Mouse (Mus musculus) activated CD4-positive, CD25-positive, alpha-beta regulatory T cell, adult 4 months (primary cell): ENCODE results near the gene Srrm3. TPM values are rescaled to one million over a fixed set of nuclear protein-coding genes. Genes with fewer than 3 reads are reported as not detected.

ENCODE experiments used
- ATAC-seq: one replicate; pipeline ENCODE4 v1.8.0; 2017
- polyA plus RNA-seq, 2 experiments: library from polyadenylated mRNA; unstranded; fragments of 100-300 nt; shearing (Covaris generic); gene quantifications; one replicate each; pipeline ENCODE4 v1.2.1; 2017

The Srrm3 gene
- polyA plus RNA-seq, 2 experiments from 2014 or later, result not detected

GRCm38 (mm10) chr5:135824517-135824916 lies 17.8 kb downstream of the Srrm3 start:
- ATAC-seq, result no peak

- no peak for ATAC-seq
Measured at GRCm38 (mm10) chr5:135826225-135826624, 19.5 kb downstream of the Srrm3 start.

GRCm38 (mm10) chr5:135829381-135829780 lies 22.7 kb downstream of the Srrm3 start:
- no peak for ATAC-seq

- ATAC-seq, result no peak
Measured at GRCm38 (mm10) chr5:135832729-135833128, 26.0 kb downstream of the Srrm3 start.

GRCm38 (mm10) chr5:135834769-135835491 lies 28.2 kb downstream of the Srrm3 start:
- peak; percentile 83 for ATAC-seq

- no peak for ATAC-seq
Measured at GRCm38 (mm10) chr5:135835492-135835858, 28.8 kb downstream of the Srrm3 start.

GRCm38 (mm10) chr5:135835981-135836380 lies 29.3 kb downstream of the Srrm3 start:
- no peak for ATAC-seq

- ATAC-seq, result no peak
Measured at GRCm38 (mm10) chr5:135841651-135842050, 35.0 kb downstream of the Srrm3 start.

- ATAC-seq, result no peak
Measured at GRCm38 (mm10) chr5:135843418-135843817, 36.7 kb downstream of the Srrm3 start.

- ATAC-seq, result no peak
Measured at GRCm38 (mm10) chr5:135845676-135846320, 39.1 kb downstream of the Srrm3 start.

- no peak for ATAC-seq
Measured at GRCm38 (mm10) chr5:135847460-135847859, 40.8 kb downstream of the Srrm3 start.

- no peak for ATAC-seq
Measured at GRCm38 (mm10) chr5:135847881-135848280, 41.2 kb downstream of the Srrm3 start.

- ATAC-seq, result no peak
Measured at GRCm38 (mm10) chr5:135851024-135851423, 44.3 kb downstream of the Srrm3 start.

- no peak for ATAC-seq
Measured at GRCm38 (mm10) chr5:135851481-135851880, 44.8 kb downstream of the Srrm3 start.

GRCm38 (mm10) chr5:135852421-135852820 lies 45.7 kb downstream of the Srrm3 start:
- no peak for ATAC-seq

GRCm38 (mm10) chr5:135853731-135854130 lies 47.0 kb downstream of the Srrm3 start:
- ATAC-seq, result no peak

- no peak for ATAC-seq
Measured at GRCm38 (mm10) chr5:135855156-135855555, 48.5 kb downstream of the Srrm3 start.

GRCm38 (mm10) chr5:135866662-135867061 lies 60.0 kb downstream of the Srrm3 start:
- ATAC-seq, result no peak

GRCm38 (mm10) chr5:135867637-135868593 lies 61.2 kb downstream of the Srrm3 start:
- no peak for ATAC-seq

GRCm38 (mm10) chr5:135868653-135869052 lies 62.0 kb downstream of the Srrm3 start:
- ATAC-seq, result no peak

GRCm38 (mm10) chr5:135869661-135870423 lies 63.2 kb downstream of the Srrm3 start:
- no peak for ATAC-seq

- ATAC-seq, result no peak
Measured at GRCm38 (mm10) chr5:135870505-135870904, 63.8 kb downstream of the Srrm3 start.
